10 mouse cellular contexts compared by ENCODE assay signal in the genomic region with DNA sequence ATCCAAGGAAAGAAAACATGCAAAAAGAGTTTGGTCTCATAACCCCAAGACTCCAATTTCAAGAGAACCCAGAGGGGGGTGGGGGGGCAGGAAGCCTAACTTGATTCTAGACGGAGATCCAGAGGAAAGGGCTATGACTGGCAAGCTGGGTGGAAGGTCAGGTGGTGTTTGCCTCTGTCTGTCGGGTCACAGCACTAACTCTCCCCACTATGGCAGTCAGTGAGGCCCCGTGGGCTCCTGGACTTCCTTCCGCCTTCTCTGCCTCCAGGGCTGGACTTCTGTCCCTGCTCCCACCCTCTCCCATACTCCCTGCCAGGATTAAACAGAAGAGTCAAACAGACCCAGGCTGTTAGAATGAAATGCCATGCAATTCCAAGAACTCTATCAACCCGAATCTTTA. TPM values are rescaled to one million over a fixed set of nuclear protein-coding genes. Genes with fewer than 3 reads are reported as not detected.
DNase-seq lines count a peak whose midpoint lies in the region; ATAC-seq and TF ChIP-seq lines count a peak whose summit lies in the region.
"Had no signal": no experiment of that assay in that cellular context is flagged by ENCODE, and none has a peak within 500 bp of the region (broad histone marks: within the 10 kb centered on the region; RNA-seq: fewer than 3 reads in every experiment).

No protein-coding gene starts in this region.

- no peak overlapping the region for H3K4me3 ChIP-seq in heart, embryonic 10.5 days
- no peak overlapping the region for H3K4me3 ChIP-seq in spleen, adult 2 months (ENCODE audit: extremely low read depth, insufficient read depth, insufficient read length)
- H3K4me3 ChIP-seq in liver, embryonic 12.5 days, result no peak overlapping the region
- H3K4me3 ChIP-seq: gastrocnemius, adult 2 months had no signal

- WGBS in heart, embryonic 10.5 days, result 39% methylated on average over 5 of the region's 5 CpGs
- 34% methylated on average over 5 of the region's 5 CpGs for WGBS in spleen, adult 2 months
- 25% methylated on average over 5 of the region's 5 CpGs for WGBS in liver, embryonic 12.5 days (ENCODE audit: insufficient replicate concordance)

- no peaks in the 10 kb centered on the region for H3K9me3 ChIP-seq in heart, embryonic 10.5 days
- no peaks in the 10 kb centered on the region for H3K9me3 ChIP-seq in liver, embryonic 12.5 days (replicated peaks)

- H3K27me3 ChIP-seq in heart, embryonic 10.5 days (ENCODE audit: insufficient read depth, poor library complexity, severe bottlenecking), result no peaks in the 10 kb centered on the region
- H3K27me3 ChIP-seq in spleen, adult 2 months (ENCODE audit: control insufficient read depth, insufficient read depth, low read length), result no peaks in the 10 kb centered on the region
- no peaks in the 10 kb centered on the region for H3K27me3 ChIP-seq in liver, embryonic 12.5 days (replicated peaks)

- no peak for TF ChIP-seq POLR2A in spleen, adult 2 months (IDR thresholded peaks at IDR 0.05; ENCODE audit: low read depth, low read length)

- H3K9ac ChIP-seq in liver, embryonic 12.5 days, result no peak overlapping the region

- no peak for TF ChIP-seq CTCF in spleen, adult 2 months (IDR thresholded peaks at IDR 0.05; ENCODE audit: extremely low read depth, insufficient read depth, insufficient read length, insufficient replicate concordance)

- no peak for DNase-seq in heart, embryonic 10.5 days (ENCODE audit: low spot score)
- DNase-seq in heart, adult 8-10 months (ENCODE audit: low spot score), result no peak
- DNase-seq in spleen, adult 2 months (ENCODE audit: low read depth in 1 of 2, low spot score in 2 of 2), result no peak
- DNase-seq in spleen, postnatal 4 days (ENCODE audit: low spot score in 2 of 2), result no peak
- no peak for DNase-seq in left cerebral cortex, adult 11 months (ENCODE audit: low spot score)
- no peak for DNase-seq in retina, embryonic 14.5 days (ENCODE audit: low spot score)
- DNase-seq in layer of hippocampus, postnatal 14 days (ENCODE audit: low spot score in 2 of 2), result no peak
- DNase-seq: adrenal gland, postnatal 36 days; gastrocnemius, adult 2 months had no signal

- peaks cover 30% of the 10 kb centered on the region for H3K36me3 ChIP-seq in heart, embryonic 10.5 days
- no peaks in the 10 kb centered on the region for H3K36me3 ChIP-seq in spleen, adult 2 months (ENCODE audit: control insufficient read depth, insufficient read depth, low read length)
- peaks cover 35% of the 10 kb centered on the region for H3K36me3 ChIP-seq in liver, embryonic 12.5 days

- peaks cover 78% of the 10 kb centered on the region for H3K4me1 ChIP-seq in heart, embryonic 10.5 days
- peaks cover 21% of the 10 kb centered on the region for H3K4me1 ChIP-seq in spleen, adult 2 months (ENCODE audit: control insufficient read depth, insufficient read depth, insufficient read length)
- H3K4me1 ChIP-seq in liver, embryonic 12.5 days, result peaks cover 100% of the 10 kb centered on the region

- peak overlapping the region; percentile 42 for H3K4me2 ChIP-seq in liver, embryonic 12.5 days

- H3K27ac ChIP-seq in heart, embryonic 10.5 days, result 0 out of 2 replicates have a peak overlapping the region, but pooled peaks have one; percentile 60
- peak overlapping the region; percentile 67 for H3K27ac ChIP-seq in spleen, adult 2 months (ENCODE audit: insufficient read depth, low read length)
- H3K27ac ChIP-seq in liver, embryonic 12.5 days, result peak overlapping the region; percentile 85
- H3K27ac ChIP-seq: gastrocnemius, adult 2 months had no signal

- no peak for ATAC-seq in liver, embryonic 12.5 days

RNA-seq across cellular contexts. Expression of a gene that starts 30.9 kb away (rescaled TPM):
- 263 and 343 TPM in 2 replicates for polyA plus RNA-seq in heart, embryonic 10.5 days (2016; fragmentation: Nextera tagmentation; extraction: Ambion mirVana)
- 100 to 1,000 TPM; 236 to 258 (median 249) TPM for total RNA-seq in heart, adult 8-10 months (2022)
- polyA plus RNA-seq in spleen, adult 2 months (2012; rRNA removed), result 34.7 and 40.8 TPM in 2 replicates
- 161 and 169 TPM in 2 replicates for polyA plus RNA-seq in liver, embryonic 12.5 days (2016; fragmentation: Nextera tagmentation; extraction: Ambion mirVana)
- 10 to 100 TPM; 37.8 to 40.9 TPM for total RNA-seq in layer of hippocampus, postnatal 14 days (2021)
